Mouse (Mus musculus) kidney, embryonic 14.5 days (tissue): ENCODE measurements around the gene Slx1b. TPM values are rescaled to one million over a fixed set of nuclear protein-coding genes. Genes with fewer than 3 reads are reported as not detected.
A peak's percentile ranks its signal among the peaks of the same experiment; 100 is the strongest.

Experiments used
- ATAC-seq: fragments of 200-750 bp; cut with Nextera tagmentation; 2 replicates; pipeline ENCODE4 v1.8.0; 2017; ENCODE audit warnings: moderate number of reproducible peaks, mild to moderate bottlenecking, moderate TSS enrichment, moderate library complexity; ENCODE audit not compliant: low FRiP score, low TSS enrichment
- H3K27ac ChIP-seq: fragments of 300-500 bp; sonication (generic); 2 replicates; pipeline ENCODE4 v1.5.1; 2014; ENCODE audit warnings: low read depth, mild to moderate bottlenecking, low read length, moderate library complexity, mixed read lengths
- H3K27me3 ChIP-seq: fragments of 300-500 bp; sonication (generic); 2 replicates; pipeline ENCODE4 v1.6.1; 2014; ENCODE audit warnings: mild to moderate bottlenecking, low read length; ENCODE audit not compliant: control insufficient read depth, insufficient read depth
- H3K36me3 ChIP-seq: fragments of 300-500 bp; sonication (generic); 2 replicates; pipeline ENCODE4 v1.6.1; 2014; ENCODE audit warnings: low read length, mixed read lengths; ENCODE audit not compliant: control insufficient read depth, insufficient read depth
- H3K4me1 ChIP-seq: fragments of 300-500 bp; sonication (generic); 2 replicates; pipeline ENCODE4 v1.6.1; 2014; ENCODE audit warnings: low read length, mixed read lengths; ENCODE audit not compliant: control insufficient read depth, insufficient read depth
- H3K4me2 ChIP-seq: fragments of 300-500 bp; sonication (generic); replicated peaks from 2 replicates; pipeline ENCODE4 v1.6.1; 2014; ENCODE audit warnings: low read depth, mild to moderate bottlenecking, low read length
- H3K4me3 ChIP-seq: fragments of 300-500 bp; sonication (generic); 2 replicates; pipeline ENCODE4 v1.5.1; 2014; ENCODE audit warnings: mild to moderate bottlenecking, low read length
- H3K9ac ChIP-seq: fragments of 300-500 bp; sonication (generic); 2 replicates; pipeline ENCODE4 v1.6.1; 2014; ENCODE audit warnings: low read depth, mild to moderate bottlenecking, low read length, moderate library complexity
- H3K9me3 ChIP-seq: fragments of 300-500 bp; sonication (generic); 2 replicates; pipeline ENCODE4 v1.6.1; 2016; ENCODE audit warnings: low read length; ENCODE audit not compliant: control insufficient read depth
- WGBS: fragments of 180-500 bp; shearing (Covaris S2); extraction: QIAGEN DNeasy Blood & Tissue Kit; methylation state at CpG from one replicate; pipeline ENCODE4 v1.1.7; 2014; 5-methylcytosine and 5-hydroxymethylcytosine counted together
- polyA plus RNA-seq: library from polyadenylated mRNA; unstranded; fragments of >200 nt; fragmentation: Nextera tagmentation; extraction: Ambion mirVana; gene quantifications from 2 replicates; pipeline ENCODE4 v1.2.1, GENCODE M21; 2014

Gene Slx1b
- polyA plus RNA-seq, 1 experiment from 2014 or later, result 8.1 TPM

DNA sequence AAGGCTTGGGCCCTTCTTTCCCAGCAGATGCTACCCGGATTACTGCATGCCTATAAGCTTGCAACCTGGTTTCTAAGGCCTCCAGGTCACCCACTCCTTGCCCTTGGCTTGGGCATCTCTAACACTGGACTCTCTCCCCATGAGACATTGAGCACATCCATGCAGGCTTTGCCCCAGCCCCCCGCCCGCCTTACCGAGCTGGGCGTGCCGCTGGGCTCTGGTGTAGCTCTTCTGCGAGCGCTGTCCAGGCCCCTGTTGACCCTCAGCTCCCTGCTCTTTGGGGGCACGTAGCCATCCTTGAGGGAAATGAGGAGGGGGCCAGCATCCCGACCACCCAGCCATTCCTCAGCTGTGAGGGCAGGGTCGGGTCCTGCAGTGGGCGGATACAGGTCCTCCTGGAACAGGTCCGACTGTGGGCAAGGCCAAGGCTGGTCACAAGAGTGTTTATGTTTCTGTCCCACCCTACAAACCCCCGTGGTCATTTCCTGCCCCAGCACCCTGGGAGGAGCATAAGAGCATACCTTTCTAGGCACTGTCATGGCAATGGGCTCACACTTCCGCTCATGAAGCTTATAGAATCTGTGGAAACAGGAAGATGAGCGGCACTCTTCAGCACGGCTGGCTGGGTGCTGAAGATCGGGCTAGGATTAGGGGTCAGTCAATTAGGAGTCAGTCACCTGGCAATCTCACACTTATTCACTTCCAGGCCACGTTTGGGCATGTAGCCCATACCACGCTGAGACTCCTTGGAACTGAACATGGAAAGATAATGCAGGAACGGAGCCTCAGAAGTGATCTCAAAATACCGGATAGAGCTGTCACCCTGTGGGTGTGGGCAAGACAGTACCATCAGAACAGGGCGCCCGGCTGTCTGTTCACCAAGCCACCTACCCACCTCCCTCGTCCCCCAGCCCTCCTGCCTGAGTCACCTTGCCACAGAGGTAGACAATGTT, 4.8 kb upstream of the Slx1b start:
- Histone ChIP-seq H3K27ac (no peak overlapping the region), H3K27me3 (peaks cover 16% of the 10 kb centered on the region), H3K9ac (no peak overlapping the region), H3K4me2 (no peak overlapping the region), H3K9me3 (no peaks in the 10 kb centered on the region), H3K4me1 (peaks cover 23% of the 10 kb centered on the region), H3K36me3 (0 out of 2 replicates have a peak, but pooled peaks cover 2% of the 10 kb centered on the region), H3K4me3 (no peak overlapping the region)
- WGBS, result 87% methylated on average over 25 of the region's 25 CpGs
- ATAC-seq, result no peak

DNA sequence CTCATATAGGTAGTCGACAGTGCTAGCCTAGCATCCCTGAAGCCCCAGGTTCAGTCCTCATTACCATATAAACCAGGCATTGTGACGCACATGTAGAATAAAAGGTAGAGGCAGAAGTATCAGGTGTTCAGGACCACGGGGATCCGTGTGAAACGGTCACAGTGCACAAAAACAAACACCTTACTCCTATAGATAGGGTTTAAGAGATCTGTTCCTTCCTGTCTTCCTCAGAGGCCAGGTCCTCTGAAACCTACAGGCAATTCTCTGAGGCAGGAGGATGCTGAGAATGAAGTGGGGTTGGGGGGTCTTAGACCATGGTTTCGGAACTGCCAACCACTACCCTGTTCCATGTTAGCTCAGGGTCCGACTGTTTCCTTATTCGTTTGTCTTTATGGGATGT, 2.3 kb upstream of the Slx1b start:
- no peak overlapping the region for H3K27ac ChIP-seq
- WGBS, result 94% methylated on average over 8 of the region's 8 CpGs
- H3K4me3 ChIP-seq, result no peak overlapping the region
- H3K9me3 ChIP-seq, result no peaks in the 10 kb centered on the region
- H3K27me3 ChIP-seq, result no peaks in the 10 kb centered on the region
- H3K4me2 ChIP-seq, result no peak overlapping the region
- ATAC-seq, result no peak
- 0 out of 2 replicates have a peak, but pooled peaks cover 2% of the 10 kb centered on the region for H3K36me3 ChIP-seq
- H3K4me1 ChIP-seq, result peaks cover 22% of the 10 kb centered on the region
- H3K9ac ChIP-seq, result no peak overlapping the region

DNA sequence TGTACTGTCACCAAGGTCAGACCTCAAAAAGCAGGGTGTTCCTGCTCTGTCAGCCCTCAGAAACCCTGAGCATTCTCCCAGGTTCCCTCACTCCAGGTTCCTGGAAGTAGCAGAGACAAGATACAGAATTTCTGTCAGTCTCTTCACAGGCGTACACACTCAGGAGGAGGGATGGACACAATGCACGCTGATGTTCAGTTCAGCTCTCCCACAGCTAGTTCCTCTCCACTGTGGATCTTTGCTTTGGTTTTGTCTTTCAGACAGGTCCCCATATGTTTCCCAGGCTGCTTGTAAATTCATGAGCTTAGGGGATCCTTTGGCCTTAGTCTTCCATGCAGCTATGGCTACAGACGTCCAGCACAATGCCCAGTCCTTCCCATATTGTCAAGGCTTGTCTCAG, 1.3 kb upstream of the Slx1b start:
- H3K27ac ChIP-seq, result no peak overlapping the region
- peaks cover 22% of the 10 kb centered on the region for H3K4me1 ChIP-seq
- no peak for ATAC-seq
- peak overlapping the region; percentile 94 for H3K4me2 ChIP-seq
- no peaks in the 10 kb centered on the region for H3K9me3 ChIP-seq
- H3K27me3 ChIP-seq, result no peaks in the 10 kb centered on the region
- peak overlapping the region; percentile 75; the same call in 1 of the 2 replicates for H3K9ac ChIP-seq
- H3K4me3 ChIP-seq, result peak overlapping the region; percentile 73
- H3K36me3 ChIP-seq, result peaks cover 10% of the 10 kb centered on the region
- 86% methylated on average over 3 of the region's 3 CpGs for WGBS

DNA sequence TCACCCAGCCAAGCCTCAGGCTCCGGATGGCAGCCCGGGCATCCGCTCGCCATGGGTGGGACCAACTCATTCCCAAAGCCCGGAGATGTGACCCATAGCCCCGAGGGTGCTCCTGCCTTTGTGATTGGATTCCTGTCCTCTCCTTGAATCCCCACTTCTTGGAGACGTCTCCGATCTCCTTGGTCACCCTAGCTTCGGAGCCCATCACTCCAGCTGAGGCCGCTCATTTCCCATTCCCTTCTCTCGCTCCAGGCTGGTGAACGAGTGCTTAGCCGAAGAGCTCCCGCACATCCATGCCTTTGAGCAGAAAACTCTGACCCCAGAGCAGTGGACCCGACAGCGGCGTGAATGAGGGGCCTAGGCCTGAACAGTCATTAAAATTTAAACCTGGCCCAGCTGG, 719 bp upstream of the Slx1b start:
- Histone ChIP-seq H3K27me3 (no peaks in the 10 kb centered on the region), H3K27ac (0 out of 2 replicates have a peak overlapping the region, but pooled peaks have one; percentile 47), H3K4me3 (peak overlapping the region; percentile 73), H3K4me2 (peak overlapping the region; percentile 94), H3K9me3 (no peaks in the 10 kb centered on the region), H3K36me3 (peaks cover 16% of the 10 kb centered on the region), H3K4me1 (peaks cover 19% of the 10 kb centered on the region), H3K9ac (peak overlapping the region; percentile 75)
- WGBS, result 3% methylated on average over 17 of the region's 17 CpGs
- ATAC-seq, result no peak; the same call in 1 of the 2 replicates

DNA sequence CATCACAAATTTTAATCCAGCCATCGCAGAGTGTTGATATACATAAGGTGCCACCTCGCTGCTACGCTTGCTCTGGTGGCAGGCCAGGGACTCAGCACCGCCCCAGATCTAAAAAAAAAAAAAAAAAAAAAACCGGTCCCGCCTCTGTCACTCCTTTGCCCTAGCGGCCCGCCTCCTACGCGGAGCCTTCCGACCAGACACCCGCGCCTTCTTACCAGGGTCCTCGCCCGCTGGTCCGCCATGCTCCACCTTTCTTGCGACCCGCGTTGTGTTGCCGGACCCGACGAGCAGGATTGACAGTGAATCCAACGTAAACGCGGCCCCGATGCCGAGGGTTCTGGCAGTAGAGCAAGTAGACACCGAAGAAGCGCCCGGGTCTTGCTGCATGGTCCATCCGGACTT, 373 bp downstream of the Slx1b start, which contains the start of gene Bola2:
TSS of gene Bola2 (plus strand) at position 192 of the 402 bp plus-strand sequence.
- under 1% methylated on average over 31 of the region's 31 CpGs for WGBS
- Histone ChIP-seq H3K27ac (peak within 1 kb of the TSS; percentile 96), H3K9me3 (no peaks in the 10 kb centered on the region), H3K36me3 (peaks cover 23% of the 10 kb centered on the region), H3K27me3 (no peaks in the 10 kb centered on the region), H3K4me3 (peak within 1 kb of the TSS; percentile 73), H3K4me1 (peaks cover 17% of the 10 kb centered on the region), H3K9ac (peak within 1 kb of the TSS; percentile 75), H3K4me2 (peak within 1 kb of the TSS; percentile 94)
- ATAC-seq, result peak; percentile 50

DNA sequence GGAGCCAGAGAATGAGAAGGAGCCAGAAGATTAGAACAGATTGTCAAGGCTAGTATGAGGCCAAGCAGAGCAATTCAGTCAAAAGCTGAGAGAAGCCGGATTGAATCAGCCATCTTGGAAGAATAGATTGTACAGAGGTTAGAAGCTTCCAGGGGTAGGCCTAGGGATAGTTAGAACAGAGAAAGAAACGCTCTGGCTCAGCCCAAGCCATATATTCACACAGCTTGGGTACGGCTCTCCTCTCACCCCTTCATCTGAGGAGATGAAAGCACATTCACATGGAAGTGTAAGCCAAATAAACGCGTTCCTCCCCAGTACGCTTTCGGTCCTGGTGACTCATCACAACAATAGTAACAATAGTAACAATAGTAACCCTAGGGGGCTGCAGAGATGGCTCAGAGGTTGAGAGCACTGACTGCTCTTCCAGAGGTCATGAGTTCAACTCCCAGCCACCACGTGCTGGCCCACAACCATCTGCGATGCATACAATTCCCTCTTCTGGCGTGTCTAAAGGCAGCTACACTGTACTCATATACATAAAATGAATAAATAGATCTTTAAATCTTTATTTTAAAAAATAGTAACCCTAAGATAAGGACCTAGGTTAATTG, 1.0 kb downstream of the Slx1b start:
- Histone ChIP-seq H3K27me3 (no peaks in the 10 kb centered on the region), H3K4me1 (peaks cover 17% of the 10 kb centered on the region), H3K27ac (no peak overlapping the region), H3K4me3 (peak overlapping the region; percentile 73), H3K9me3 (no peaks in the 10 kb centered on the region), H3K9ac (peak overlapping the region; percentile 74; the same call in 1 of the 2 replicates), H3K36me3 (peaks cover 21% of the 10 kb centered on the region), H3K4me2 (peak overlapping the region; percentile 58)
- ATAC-seq, result no peak
- WGBS, result 28% methylated on average over 10 of the region's 10 CpGs

DNA sequence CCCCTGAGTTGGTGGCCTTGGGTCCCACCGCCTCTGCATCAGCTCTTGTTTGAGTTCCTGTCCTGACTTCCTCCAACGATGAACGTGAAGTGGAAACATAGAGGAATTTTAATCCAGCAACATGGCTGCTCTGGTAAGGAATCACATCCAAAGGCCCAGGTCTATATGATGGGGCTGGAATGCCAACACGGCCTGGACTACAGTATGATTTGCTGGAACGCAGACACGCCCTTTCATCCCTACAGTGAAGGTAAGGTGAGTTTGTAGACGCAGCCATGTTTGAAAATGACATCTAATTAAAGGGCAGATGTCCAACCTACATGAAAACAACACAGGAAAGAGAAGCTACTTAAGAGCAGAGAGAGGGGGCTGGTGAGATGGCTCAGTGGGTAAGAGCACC, 1.8 kb downstream of the Slx1b start:
- H3K9ac ChIP-seq, result no peak overlapping the region
- H3K36me3 ChIP-seq, result peaks cover 21% of the 10 kb centered on the region
- WGBS, result 87% methylated on average over 7 of the region's 7 CpGs

DNA sequence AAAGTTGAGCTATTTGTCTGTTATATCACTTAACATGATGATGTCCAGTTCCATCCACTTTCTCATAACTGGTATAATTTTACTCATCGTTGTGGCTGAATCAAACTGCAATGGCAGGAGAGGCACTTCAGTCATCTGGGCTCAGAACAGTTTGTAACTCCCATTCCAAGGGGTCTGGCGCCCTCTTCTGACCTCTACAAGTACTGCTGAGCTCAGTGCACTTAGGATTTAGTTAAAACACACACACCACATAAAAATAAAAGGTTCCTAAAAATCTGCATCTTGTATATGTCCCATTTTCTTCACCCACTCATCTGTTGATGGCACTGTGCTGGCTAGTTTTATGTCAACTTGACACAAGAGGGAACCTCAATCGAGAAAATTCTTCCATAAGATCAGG, 2.3 kb downstream of the Slx1b start:
- peaks cover 17% of the 10 kb centered on the region for H3K4me1 ChIP-seq
- no peak for ATAC-seq
- 45% methylated on average over 3 of the region's 3 CpGs for WGBS
- H3K27me3 ChIP-seq, result no peaks in the 10 kb centered on the region
- no peak overlapping the region for H3K4me2 ChIP-seq
- H3K9ac ChIP-seq, result no peak overlapping the region
- no peak overlapping the region for H3K4me3 ChIP-seq
- H3K36me3 ChIP-seq, result peaks cover 21% of the 10 kb centered on the region
- H3K9me3 ChIP-seq, result no peaks in the 10 kb centered on the region
- H3K27ac ChIP-seq, result no peak overlapping the region

More for the DNA sequence above, 1.8 kb downstream of the Slx1b start:
- ATAC-seq, result no peak
- no peak overlapping the region for H3K4me3 ChIP-seq
- H3K4me2 ChIP-seq, result no peak overlapping the region
- H3K27me3 ChIP-seq, result no peaks in the 10 kb centered on the region
- H3K27ac ChIP-seq, result no peak overlapping the region
- H3K9me3 ChIP-seq, result no peaks in the 10 kb centered on the region
- H3K4me1 ChIP-seq, result peaks cover 17% of the 10 kb centered on the region

DNA sequence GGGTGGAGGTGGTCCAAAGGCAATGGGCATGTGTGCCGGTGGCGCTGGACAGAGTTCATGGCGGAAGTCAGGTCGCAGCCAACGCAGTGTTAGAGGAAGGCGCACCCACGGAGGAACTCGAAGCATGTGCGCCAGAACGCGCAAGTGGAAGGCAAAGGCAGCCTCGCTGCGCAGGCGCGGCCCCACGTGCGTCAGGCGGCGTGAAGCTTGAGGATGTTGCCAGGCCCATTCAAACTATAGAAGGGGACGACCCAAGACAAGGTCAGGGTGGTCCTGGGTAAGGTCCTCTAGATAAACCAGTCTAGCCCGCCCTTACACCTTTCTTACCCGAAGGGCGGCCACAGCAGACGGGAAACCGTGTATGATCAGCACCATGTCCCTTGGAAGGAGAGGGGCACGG, 3.2 kb downstream of the Slx1b start:
- 96% methylated on average over 26 of the region's 26 CpGs for WGBS

More for the DNA sequence above, 3.2 kb downstream of the Slx1b start:
- H3K9ac ChIP-seq, result no peak overlapping the region
- no peak overlapping the region for H3K4me2 ChIP-seq
- H3K4me1 ChIP-seq, result peaks cover 17% of the 10 kb centered on the region
- H3K9me3 ChIP-seq, result no peaks in the 10 kb centered on the region
- H3K4me3 ChIP-seq, result no peak overlapping the region
- no peak for ATAC-seq
- no peak overlapping the region for H3K27ac ChIP-seq
- H3K36me3 ChIP-seq, result peaks cover 21% of the 10 kb centered on the region
- no peaks in the 10 kb centered on the region for H3K27me3 ChIP-seq
